Mouse (Mus musculus) NIH3T3 (cell line): Measurements from ENCODE around the gene Per1.

Experiments used
- DNase-seq: peaks from one replicate; pipeline ENCODE4 v3.0.0-alpha.2; 2012; ENCODE audit warnings: low read depth

The Per1 gene

DNA sequence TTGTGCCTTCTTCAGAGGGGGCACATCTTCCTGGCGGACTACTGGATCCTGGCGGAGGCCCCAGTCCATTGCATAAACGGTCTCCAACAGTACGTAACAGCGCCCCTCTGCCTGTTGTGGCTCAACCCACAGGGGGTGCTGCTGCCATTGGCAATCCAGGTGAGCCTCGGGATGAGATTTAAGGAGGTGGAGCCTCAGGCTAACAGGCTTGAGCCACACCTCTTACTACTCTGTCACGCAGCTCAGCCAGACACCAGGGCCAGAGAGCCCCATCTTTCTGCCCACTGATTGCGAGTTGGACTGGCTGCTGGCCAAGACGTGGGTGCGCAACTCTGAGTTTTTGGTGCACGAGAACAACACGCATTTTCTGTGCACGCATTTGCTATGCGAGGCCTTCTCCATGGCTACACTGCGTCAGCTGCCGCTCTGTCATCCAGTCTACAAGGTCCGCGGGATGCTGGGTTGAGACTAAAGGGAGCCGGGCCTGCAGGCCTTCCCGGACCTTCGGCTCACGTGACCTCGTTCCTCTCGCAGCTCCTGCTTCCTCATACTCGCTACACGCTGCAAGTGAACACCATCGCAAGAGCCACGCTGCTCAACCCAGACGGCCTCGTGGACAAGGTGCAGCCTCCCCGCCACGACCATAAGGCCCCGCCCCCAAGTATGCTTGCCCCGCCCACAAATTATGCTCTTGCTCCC, 39.1 kb downstream of the Per1 start:
- no peak for DNase-seq

DNA sequence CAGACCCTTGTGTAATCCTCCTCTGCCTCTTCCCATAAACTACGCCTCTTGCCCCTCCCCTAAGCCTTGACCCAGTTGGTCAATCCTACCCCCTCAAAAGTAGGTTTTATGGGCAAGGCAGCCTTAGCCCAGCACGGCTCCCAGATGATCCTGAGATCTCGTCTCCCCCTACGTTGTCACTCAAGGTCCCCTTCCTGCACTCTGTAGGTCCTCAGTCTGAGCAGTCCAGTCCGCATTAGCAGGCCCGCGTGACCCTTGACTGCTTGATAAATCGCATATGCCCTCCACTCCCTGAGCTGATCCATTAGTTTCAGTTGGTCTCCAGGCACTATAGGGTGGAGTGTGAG, 39.6 kb downstream of the Per1 start:
- DNase-seq: no peak

DNA sequence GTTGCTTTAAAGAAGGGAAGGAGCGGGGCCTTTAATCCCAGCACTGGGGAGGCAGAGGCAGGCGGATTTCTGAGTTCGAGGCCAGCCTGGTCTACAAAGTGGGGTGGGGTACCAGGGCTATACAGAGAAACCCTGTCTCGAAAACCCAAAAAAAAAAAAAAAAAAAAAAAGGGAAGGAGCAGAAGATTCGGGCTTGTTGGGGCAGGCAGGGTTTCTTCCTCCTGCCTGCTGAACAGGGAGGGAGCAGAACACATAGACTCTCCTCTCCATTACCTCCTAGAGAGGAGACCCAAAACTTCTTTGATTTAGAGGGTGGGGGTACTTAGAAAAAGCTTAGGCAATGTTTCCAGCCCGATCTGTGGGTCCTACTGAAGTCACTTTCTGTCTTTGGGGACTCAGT, 40.3 kb downstream of the Per1 start:
- no peak for DNase-seq

DNA sequence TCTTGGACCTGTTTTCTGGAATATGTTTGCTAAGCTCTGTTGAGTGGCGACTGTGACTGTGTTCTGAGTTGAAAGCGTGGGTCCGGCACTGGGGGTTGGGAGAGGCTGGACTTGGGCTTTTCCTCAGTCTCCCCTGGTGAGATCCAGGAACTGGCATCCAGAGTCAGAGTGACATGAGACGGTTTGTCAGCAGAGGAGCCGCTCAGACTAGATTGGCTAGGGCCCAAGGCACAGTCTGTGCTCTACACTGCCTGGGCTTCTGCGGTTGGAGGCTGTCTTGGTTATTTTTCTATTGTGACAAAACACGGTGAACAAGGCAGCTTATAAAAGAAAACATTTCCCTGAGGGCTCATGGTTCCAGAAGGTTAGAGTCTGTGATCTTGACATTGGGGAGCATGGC, 52.5 kb downstream of the Per1 start:
- DNase-seq: no peak

DNA sequence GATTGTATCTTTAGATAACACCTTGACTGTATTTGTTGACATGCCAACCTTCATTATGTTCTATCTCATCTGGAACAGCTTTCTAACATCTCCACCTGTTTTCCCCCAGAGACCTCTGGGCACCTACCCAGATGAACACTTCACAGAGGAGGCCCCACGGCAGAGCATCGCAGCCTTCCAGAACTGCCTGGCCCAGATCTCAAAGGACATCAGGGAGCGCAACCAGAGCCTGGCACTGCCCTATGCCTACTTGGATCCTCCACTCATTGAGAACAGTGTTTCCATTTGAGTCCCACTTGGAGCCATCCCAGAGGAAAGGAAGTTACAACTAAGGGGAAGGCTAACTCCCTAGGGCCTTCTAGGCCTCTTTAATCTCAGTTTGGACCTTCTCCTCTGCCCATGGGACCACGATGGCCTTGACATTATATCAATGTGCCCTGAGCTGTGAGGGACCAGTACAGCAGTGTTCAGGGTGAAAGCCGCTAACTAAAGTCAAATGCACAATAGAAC, 53.5 kb downstream of the Per1 start:
- DNase-seq: no peak

DNA sequence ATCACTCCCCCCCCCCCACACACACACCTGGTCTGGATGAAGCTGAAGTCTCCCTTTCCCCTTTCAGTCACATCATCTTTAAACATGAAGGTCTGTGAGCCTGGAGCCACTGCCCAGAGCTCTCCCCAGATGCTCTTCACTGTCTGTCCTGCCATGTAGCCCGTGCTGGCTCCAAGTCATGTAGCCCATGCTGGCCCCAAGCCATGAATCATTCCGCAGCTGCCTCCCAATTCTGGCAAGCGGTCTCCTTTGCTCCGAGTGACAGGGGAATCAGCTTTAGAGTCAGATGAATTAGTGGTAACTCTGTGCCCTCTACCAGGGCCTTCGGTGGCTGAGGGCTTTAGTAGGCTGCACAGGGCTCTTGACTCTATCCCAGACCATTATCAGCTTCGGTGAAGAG, 54.7 kb downstream of the Per1 start:
- DNase-seq: peak; percentile 39

DNA sequence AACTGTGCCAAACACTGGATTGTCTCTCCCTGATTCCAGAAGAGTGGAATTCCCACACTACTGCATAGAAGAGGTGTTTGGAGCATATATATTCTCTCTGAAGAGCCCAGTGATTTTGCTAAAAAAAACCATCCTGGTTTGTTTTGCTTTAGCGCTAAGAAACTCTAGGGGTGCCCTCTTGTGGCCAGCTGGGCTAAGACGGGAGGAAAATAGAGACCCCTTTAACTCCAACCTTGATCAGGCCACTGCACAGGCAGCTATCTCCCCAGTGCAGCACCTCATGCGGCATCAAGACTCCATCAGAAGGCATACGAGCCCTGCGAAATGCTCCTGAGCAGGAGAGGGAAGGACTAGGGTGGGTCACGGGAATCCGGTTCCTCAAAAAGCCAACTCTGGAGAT, 55.4 kb downstream of the Per1 start:
- DNase-seq: peak; percentile 80

DNA sequence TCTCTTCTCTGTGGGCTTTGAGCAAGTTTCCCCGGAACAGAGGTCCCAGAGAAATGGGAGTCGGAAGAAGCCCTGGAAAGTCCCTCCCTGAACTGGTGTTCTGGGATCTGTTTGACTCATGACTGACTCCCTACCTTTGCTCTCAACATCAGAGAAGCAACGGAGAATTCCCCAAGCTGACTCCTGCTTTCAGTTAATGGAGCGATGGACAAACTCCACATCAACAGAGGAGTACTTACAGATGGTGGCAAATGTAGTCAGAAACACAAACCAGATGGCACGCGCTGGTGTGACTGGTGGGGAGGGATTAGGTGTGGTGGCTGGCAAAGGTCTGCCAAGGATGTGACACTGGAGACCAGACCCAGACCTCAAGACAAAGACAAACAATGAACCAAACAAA, 56.0 kb downstream of the Per1 start:
- no peak for DNase-seq

DNA sequence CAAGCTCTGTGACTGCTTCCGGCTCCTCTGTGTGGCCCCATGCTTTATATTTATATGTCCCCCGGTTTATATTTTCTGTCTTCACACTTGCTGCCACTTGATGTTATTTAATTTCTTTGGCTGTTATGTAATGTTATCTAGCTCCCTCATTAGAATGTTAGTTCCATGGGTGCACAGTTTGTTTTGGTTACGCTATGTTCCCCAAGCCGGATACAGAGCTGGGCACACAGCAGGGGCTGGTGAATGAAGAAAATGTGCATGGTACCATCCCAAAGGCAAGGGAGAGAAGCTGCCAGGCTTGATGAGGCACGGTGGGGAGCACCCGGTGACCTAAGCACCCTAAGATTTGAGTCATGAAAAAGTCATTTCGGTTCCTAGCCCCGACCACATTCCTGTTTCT, 58.8 kb downstream of the Per1 start:
- no peak for DNase-seq

DNA sequence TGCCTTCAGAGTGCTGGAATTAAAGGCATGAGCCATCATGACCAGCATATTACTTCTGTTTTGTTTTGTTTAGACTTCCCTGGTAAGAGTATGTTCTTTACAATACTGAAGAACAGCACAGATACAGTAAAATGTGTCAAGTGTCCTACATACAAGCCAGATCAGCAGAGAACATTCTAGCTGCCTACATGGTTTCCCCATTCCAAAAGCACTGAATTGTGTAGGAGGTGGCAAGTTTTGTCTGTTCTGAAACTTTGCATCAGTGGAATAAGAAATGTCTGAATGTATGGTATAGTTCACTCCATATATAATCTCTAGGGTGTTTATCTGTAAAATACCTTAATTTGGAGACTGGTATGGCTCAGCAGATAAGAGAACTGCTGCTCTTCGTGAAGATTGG, 60.3 kb downstream of the Per1 start:
- DNase-seq: no peak

DNA sequence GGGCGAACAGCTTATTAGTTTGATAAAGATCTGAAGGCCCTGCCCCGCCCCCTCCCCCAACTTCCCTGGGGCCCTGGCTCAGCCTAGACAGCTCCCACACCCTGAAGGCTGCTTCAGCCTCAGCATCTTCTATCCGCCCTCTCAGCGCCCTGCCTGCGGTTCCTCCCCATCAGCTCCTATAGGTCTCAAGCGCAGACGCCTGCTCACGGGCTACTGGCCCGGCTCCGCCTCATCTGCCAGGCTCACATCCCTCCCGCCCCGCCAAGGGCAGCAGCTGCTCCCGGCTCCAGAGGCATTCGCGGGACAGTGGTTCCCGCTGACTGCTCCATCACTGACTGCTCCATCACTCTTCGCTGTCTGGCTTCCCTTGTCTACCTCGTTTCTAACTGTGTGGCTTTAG, 61.8 kb downstream of the Per1 start, which contains the start of gene Alox12b:
TSS of gene Alox12b (plus strand) at position 190 of the 400 bp plus-strand sequence.
- DNase-seq: no peak
